20 mouse cellular contexts compared by ENCODE assay signal in genomic region chr7:83650638-83651037, GRCm38 (mm10). TPM values are rescaled to one million over a fixed set of nuclear protein-coding genes. Genes with fewer than 3 reads are reported as not detected.
DNase-seq lines count a peak whose midpoint lies in the region; ATAC-seq lines count a peak whose summit lies in the region.
"Had no signal": no experiment of that assay in that cellular context is flagged by ENCODE, and none has a peak within 500 bp of the region (broad histone marks: within the 10 kb centered on the region; RNA-seq: fewer than 3 reads in every experiment).

No protein-coding gene starts in this region.

- no peaks in the 10 kb centered on the region for H3K9me3 ChIP-seq in liver, embryonic 16.5 days (replicated peaks; ENCODE audit: control insufficient read depth, low read length)
- no peaks in the 10 kb centered on the region for H3K9me3 ChIP-seq in liver, embryonic 11.5 days (ENCODE audit: control insufficient read depth, low read length)
- H3K9me3 ChIP-seq: embryonic facial prominence, embryonic 10.5 days; heart, embryonic 13.5 days; limb, embryonic 12.5 days; megakaryocyte, embryonic 14.5 days; midbrain, embryonic 15.5 days; stomach, embryonic 15.5 days had no signal

- no peaks in the 10 kb centered on the region for H3K4me1 ChIP-seq in liver, embryonic 16.5 days (ENCODE audit: control insufficient read depth, low read depth, low read length)
- H3K4me1 ChIP-seq in liver, embryonic 11.5 days (replicated peaks; ENCODE audit: control insufficient read depth, insufficient read depth, low read length): no peaks in the 10 kb centered on the region
- H3K4me1 ChIP-seq: heart, embryonic 13.5 days; midbrain, embryonic 15.5 days had no signal

- ATAC-seq in liver, embryonic 16.5 days (ENCODE audit: low read depth): no peak
- ATAC-seq in liver, embryonic 11.5 days (replicated peaks; ENCODE audit: low FRiP score): no peak
- ATAC-seq in common myeloid progenitor, adult 5-6 weeks (replicated peaks; ENCODE audit: low read depth, poor library complexity, severe bottlenecking): peak; percentile 57
- ATAC-seq: forebrain, embryonic 14.5 days; midbrain, embryonic 15.5 days had no signal

- H3K27me3 ChIP-seq in liver, embryonic 16.5 days (ENCODE audit: control insufficient read depth, insufficient read depth, low read depth, low read length): no peaks in the 10 kb centered on the region
- no peaks in the 10 kb centered on the region for H3K27me3 ChIP-seq in liver, embryonic 11.5 days (replicated peaks; ENCODE audit: control insufficient read depth, insufficient read depth, low read length)
- H3K27me3 ChIP-seq: heart, embryonic 13.5 days; limb, embryonic 12.5 days; midbrain, embryonic 15.5 days; stomach, embryonic 15.5 days had no signal

- DNase-seq in liver, embryonic 11.5 days (ENCODE audit: low spot score): no peak
- peak; percentile 85 for DNase-seq in A20 (ENCODE audit: low read depth, low spot score)
- DNase-seq in naive thymus-derived CD4-positive, alpha-beta T cell, adult 2 months (ENCODE audit: low read depth): peak; percentile 36
- no peak for DNase-seq in cerebellum, adult 8-10 months
- no peak for DNase-seq in right cerebral cortex, postnatal 4 days
- DNase-seq: heart, postnatal 36 days; kidney, adult 18-20 months; kidney, postnatal 14 days; lung, embryonic 14.5 days; right cerebral cortex, postnatal 25 days; thymus, postnatal 36 days had no signal

- H3K36me3 ChIP-seq in liver, embryonic 16.5 days (ENCODE audit: control insufficient read depth, insufficient read depth): no peaks in the 10 kb centered on the region
- no peaks in the 10 kb centered on the region for H3K36me3 ChIP-seq in liver, embryonic 11.5 days (ENCODE audit: control insufficient read depth, insufficient read depth, low read length)
- H3K36me3 ChIP-seq: embryonic facial prominence, embryonic 10.5 days; heart, embryonic 13.5 days; limb, embryonic 12.5 days; midbrain, embryonic 15.5 days; stomach, embryonic 15.5 days had no signal

- H3K9ac ChIP-seq in liver, embryonic 16.5 days (ENCODE audit: low read depth, low read length): no peak overlapping the region
- no peak overlapping the region for H3K9ac ChIP-seq in liver, embryonic 11.5 days (ENCODE audit: low read depth, low read length)
- H3K9ac ChIP-seq: heart, embryonic 13.5 days; limb, embryonic 12.5 days; lung, embryonic 14.5 days; midbrain, embryonic 15.5 days; stomach, embryonic 15.5 days had no signal

- 29% methylated on average over 5 of the region's 5 CpGs for WGBS in liver, embryonic 16.5 days (ENCODE audit: insufficient replicate concordance)
- 53% methylated on average over 5 of the region's 5 CpGs for WGBS in liver, embryonic 11.5 days

- H3K4me2 ChIP-seq in liver, embryonic 16.5 days (ENCODE audit: low read depth, low read length): peak overlapping the region; percentile 19; the same call in 1 of the 2 replicates
- no peak overlapping the region for H3K4me2 ChIP-seq in liver, embryonic 11.5 days
- H3K4me2 ChIP-seq: heart, embryonic 13.5 days; limb, embryonic 12.5 days; lung, embryonic 14.5 days; midbrain, embryonic 15.5 days; stomach, embryonic 15.5 days had no signal

- H3K27ac ChIP-seq in liver, embryonic 16.5 days (ENCODE audit: low read length): no peak overlapping the region
- no peak overlapping the region for H3K27ac ChIP-seq in liver, embryonic 11.5 days (ENCODE audit: low read depth, low read length)
- H3K27ac ChIP-seq: embryonic facial prominence, embryonic 10.5 days; heart, embryonic 13.5 days; limb, embryonic 12.5 days; midbrain, embryonic 15.5 days; stomach, embryonic 15.5 days had no signal

- no peak overlapping the region for H3K4me3 ChIP-seq in liver, embryonic 16.5 days (ENCODE audit: low read depth, low read length)
- no peak overlapping the region for H3K4me3 ChIP-seq in liver, embryonic 11.5 days (ENCODE audit: low read depth, low read length)
- H3K4me3 ChIP-seq: embryonic facial prominence, embryonic 10.5 days; heart, embryonic 13.5 days; limb, embryonic 12.5 days; midbrain, embryonic 15.5 days; stomach, embryonic 15.5 days had no signal

RNA-seq across cellular contexts. Expression of gene Stard5, which starts 18.9 kb away (rescaled TPM):
- 19.2 and 25.3 TPM in 2 replicates for polyA plus RNA-seq in liver, embryonic 16.5 days (2015; fragmentation: Nextera tagmentation; extraction: Ambion mirVana)
- 9.2 and 10.8 TPM in 2 replicates for polyA plus RNA-seq in liver, embryonic 11.5 days (2014; fragmentation: Nextera tagmentation; extraction: Ambion mirVana)
- 5.8 and 6.1 TPM in 2 replicates for total RNA-seq in common myeloid progenitor, adult 5-6 weeks (2017)

Comparison
In these comparisons a context has a peak if more than half of its experiments do, and no peak if none do; other contexts are left out.
1. DNase-seq: peak in A20 (single experiment) and naive thymus-derived CD4-positive, alpha-beta T cell, adult 2 months (single experiment); none in liver, embryonic 11.5 days (single experiment), cerebellum, adult 8-10 months (single experiment) and right cerebral cortex, postnatal 4 days (single experiment).